Mouse (Mus musculus) limb, embryonic 13.5 days (tissue): ENCODE results near the gene Trim63. TPM values are rescaled to one million over a fixed set of nuclear protein-coding genes. Genes with fewer than 3 reads are reported as not detected.

Source experiments
- ATAC-seq: fragments of 200-750 bp; cut with Nextera tagmentation; 2 replicates; pipeline ENCODE4 v1.8.0; 2017; ENCODE audit warnings: low read depth, moderate number of reproducible peaks, moderate TSS enrichment; ENCODE audit not compliant: low FRiP score
- H3K27ac ChIP-seq: fragments of 300-500 bp; sonication (generic); 2 replicates; pipeline ENCODE4 v1.5.1; 2015; ENCODE audit warnings: inconsistent platforms, mild to moderate bottlenecking, moderate library complexity
- H3K27me3 ChIP-seq: fragments of 300-500 bp; sonication (generic); 2 replicates; pipeline ENCODE4 v1.6.1; 2015; ENCODE audit warnings: mild to moderate bottlenecking, inconsistent platforms
- H3K36me3 ChIP-seq: fragments of 300-500 bp; sonication (generic); 2 replicates; pipeline ENCODE4 v1.6.1; 2015; ENCODE audit warnings: inconsistent platforms, mild to moderate bottlenecking, moderate library complexity
- H3K4me1 ChIP-seq: fragments of 300-500 bp; sonication (generic); 2 replicates; pipeline ENCODE4 v1.6.1; 2015; ENCODE audit warnings: inconsistent platforms
- H3K4me2 ChIP-seq: fragments of 300-500 bp; sonication (generic); replicated peaks from 2 replicates; pipeline ENCODE4 v1.6.1; 2015; ENCODE audit warnings: inconsistent platforms, mild to moderate bottlenecking, moderate library complexity
- H3K4me3 ChIP-seq: fragments of 300-500 bp; sonication (generic); 2 replicates; pipeline ENCODE4 v1.5.1; 2015; ENCODE audit warnings: moderate library complexity, mild to moderate bottlenecking, inconsistent platforms
- H3K9ac ChIP-seq: fragments of 300-500 bp; sonication (generic); 2 replicates; pipeline ENCODE4 v1.6.1; 2015; ENCODE audit warnings: mild to moderate bottlenecking, inconsistent platforms
- H3K9me3 ChIP-seq: fragments of 300-500 bp; sonication (generic); 2 replicates; pipeline ENCODE4 v1.6.1; 2016; ENCODE audit warnings: inconsistent platforms
- WGBS: fragments of 180-500 bp; shearing (Covaris S2); methylation state at CpG from one replicate; pipeline ENCODE4 v1.1.7; 2015; 5-methylcytosine and 5-hydroxymethylcytosine counted together
- polyA plus RNA-seq: library from polyadenylated mRNA; unstranded; fragments of >200 nt; fragmentation: Nextera tagmentation; extraction: Ambion mirVana; gene quantifications from 2 replicates; pipeline ENCODE4 v1.2.1, GENCODE M21; 2015

The Trim63 gene
- polyA plus RNA-seq, 1 experiment from 2014 or later = 5.3 TPM

DNA sequence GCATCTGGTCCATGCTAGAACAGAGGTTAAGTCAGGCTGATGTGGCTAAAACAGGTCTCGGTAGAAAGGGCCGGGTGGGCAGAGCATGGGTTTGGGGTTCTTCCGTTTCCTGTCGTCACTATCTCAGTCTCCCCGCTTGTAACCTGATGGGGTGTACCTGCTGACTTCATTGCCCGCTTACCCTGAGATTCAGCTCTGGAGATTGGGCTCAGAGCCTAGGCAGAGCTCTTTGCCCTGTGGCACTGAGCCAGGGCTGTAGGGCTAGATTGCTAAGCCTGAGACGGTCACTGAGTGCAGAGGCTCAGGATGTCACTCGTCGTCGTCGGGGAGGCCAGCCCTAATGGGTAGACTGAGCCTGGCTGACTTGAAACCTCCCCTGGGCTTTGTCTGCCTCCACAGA lies 33.2 kb downstream of the Trim63 start:
- H3K9ac ChIP-seq = no peak overlapping the region
- no peaks in the 10 kb centered on the region for H3K36me3 ChIP-seq
- no peak overlapping the region for H3K4me3 ChIP-seq
- WGBS = 71% methylated on average over 11 of the region's 11 CpGs
- H3K27me3 ChIP-seq = peaks cover 44% of the 10 kb centered on the region
- H3K4me1 ChIP-seq = peaks cover 22% of the 10 kb centered on the region
- ATAC-seq = no peak
- H3K27ac ChIP-seq = no peak overlapping the region
- no peak overlapping the region for H3K4me2 ChIP-seq
- no peaks in the 10 kb centered on the region for H3K9me3 ChIP-seq

DNA sequence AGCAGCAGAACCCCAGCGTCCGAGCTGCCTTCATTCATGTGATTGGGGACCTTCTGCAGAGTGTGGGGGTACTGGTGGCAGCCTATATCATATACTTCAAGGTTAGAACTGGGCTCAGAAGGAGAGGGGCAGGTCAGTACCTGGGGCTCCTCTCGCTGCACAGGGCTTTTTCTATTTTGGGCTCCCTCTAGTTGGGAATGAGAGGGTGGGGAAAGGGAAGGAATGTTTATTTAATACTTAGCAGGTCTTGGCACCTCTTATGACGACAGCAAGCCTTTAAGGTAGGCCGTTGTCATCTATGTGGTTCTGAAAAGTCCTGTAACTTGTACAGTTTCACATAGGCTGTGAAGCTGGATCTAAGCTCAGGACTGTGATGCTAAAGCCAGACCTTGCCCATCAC lies 33.6 kb downstream of the Trim63 start:
- H3K4me1 ChIP-seq = peaks cover 17% of the 10 kb centered on the region
- H3K9ac ChIP-seq = no peak overlapping the region
- no peaks in the 10 kb centered on the region for H3K36me3 ChIP-seq
- no peak overlapping the region for H3K27ac ChIP-seq
- peaks cover 39% of the 10 kb centered on the region for H3K27me3 ChIP-seq
- H3K4me3 ChIP-seq = no peak overlapping the region
- ATAC-seq = no peak
- WGBS = 81% methylated on average over 5 of the region's 5 CpGs
- H3K4me2 ChIP-seq = no peak overlapping the region
- H3K9me3 ChIP-seq = no peaks in the 10 kb centered on the region

DNA sequence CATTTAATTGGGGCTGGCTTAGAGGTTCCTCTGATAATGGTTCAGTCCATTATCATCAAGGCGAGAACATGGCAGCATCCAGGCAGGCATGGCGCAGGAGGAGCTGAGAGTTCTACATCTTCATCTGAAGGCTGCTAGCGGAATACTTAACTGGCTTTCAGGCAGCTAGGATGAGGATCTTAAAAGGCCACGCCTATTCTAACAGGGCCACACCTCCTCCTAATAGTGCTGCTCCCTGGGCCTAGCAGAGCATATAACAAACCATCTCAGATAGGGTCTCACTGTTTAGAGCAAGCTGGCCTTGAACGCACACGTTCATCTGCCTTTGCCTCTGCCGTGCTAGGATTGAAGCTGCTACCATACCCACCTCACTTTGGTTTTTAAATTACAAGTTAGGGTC lies 34.9 kb downstream of the Trim63 start:
- no peaks in the 10 kb centered on the region for H3K36me3 ChIP-seq
- no peaks in the 10 kb centered on the region for H3K9me3 ChIP-seq
- no peak for ATAC-seq
- H3K27ac ChIP-seq = no peak overlapping the region
- peaks cover 13% of the 10 kb centered on the region for H3K4me1 ChIP-seq
- no peak overlapping the region for H3K4me2 ChIP-seq
- H3K4me3 ChIP-seq = no peak overlapping the region
- H3K27me3 ChIP-seq = peaks cover 26% of the 10 kb centered on the region
- H3K9ac ChIP-seq = no peak overlapping the region
- WGBS = 88% methylated on average over 7 of the region's 7 CpGs

DNA sequence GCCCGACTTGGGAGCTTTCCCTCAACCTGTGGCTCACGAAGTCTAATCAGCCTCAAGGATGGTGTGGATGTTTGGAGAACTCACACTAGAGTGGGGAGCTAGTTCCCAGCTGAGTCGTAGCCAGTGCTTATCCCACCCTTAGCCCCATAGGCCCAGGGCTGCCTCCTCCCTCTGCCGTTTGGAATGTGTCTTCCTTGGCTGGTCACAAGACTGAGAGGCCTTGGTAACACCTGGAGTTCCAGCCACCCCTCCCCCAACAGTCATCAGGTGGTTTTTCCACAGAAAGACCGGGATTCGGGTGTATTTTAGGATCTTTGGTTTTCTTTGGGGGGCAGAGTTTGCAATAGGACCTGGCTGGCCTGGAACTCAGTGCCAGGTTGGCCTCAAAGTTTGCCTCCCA lies 35.7 kb downstream of the Trim63 start:
- Histone ChIP-seq H3K27ac (no peak overlapping the region), H3K9me3 (no peaks in the 10 kb centered on the region), H3K27me3 (peaks cover 18% of the 10 kb centered on the region), H3K4me2 (no peak overlapping the region), H3K36me3 (no peaks in the 10 kb centered on the region), H3K9ac (no peak overlapping the region), H3K4me1 (peaks cover 14% of the 10 kb centered on the region), H3K4me3 (no peak overlapping the region)
- no peak for ATAC-seq
- 85% methylated on average over 6 of the region's 6 CpGs for WGBS

DNA sequence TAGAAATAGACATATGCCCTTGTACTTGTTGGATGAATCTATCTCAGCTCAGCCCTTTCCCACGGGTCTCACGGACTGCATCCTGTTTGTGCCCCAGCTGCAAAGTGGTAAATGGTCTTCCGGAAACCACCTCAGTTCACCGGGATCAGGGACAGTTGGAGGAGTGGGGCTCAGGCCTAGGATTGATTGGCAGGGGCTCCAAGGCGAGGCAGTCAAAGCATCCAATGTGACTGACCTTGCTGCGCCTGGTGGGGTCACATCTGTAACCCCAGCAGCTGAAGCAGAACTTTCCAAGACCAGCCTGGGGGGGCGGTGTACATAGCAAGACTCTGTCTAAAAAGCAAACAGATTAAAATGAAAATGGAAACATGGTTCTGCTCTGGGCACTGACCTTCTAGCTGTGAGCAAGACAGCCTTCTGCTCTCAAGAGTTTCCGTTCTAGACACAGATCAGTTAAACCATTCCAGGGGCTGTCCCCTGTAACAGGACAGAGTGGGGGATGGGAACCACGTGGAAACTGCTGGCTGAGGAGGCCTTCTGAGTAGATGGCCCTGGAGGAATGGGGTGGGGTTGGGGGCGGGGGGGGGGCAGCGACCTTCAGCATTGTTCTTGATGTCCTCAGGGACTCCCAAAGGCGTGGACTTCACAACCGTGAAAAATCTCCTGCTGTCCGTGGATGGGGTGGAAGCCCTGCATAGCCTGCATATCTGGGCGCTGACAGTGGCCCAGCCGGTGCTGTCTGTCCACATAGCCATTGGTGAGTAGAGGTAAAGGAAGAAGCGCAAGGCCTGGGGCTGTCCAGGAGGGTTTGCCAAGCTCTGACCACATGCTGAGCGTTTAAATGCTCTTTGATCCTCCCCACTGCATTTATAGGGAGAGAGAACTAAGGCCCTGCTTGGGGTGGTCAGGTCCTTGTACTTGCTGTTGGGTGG lies 36.7 kb downstream of the Trim63 start:
- no peaks in the 10 kb centered on the region for H3K9me3 ChIP-seq
- H3K4me2 ChIP-seq = no peak overlapping the region
- WGBS = 49% methylated on average over 18 of the region's 18 CpGs
- H3K27ac ChIP-seq = no peak overlapping the region
- ATAC-seq = no peak
- H3K36me3 ChIP-seq = no peaks in the 10 kb centered on the region
- peaks cover 9% of the 10 kb centered on the region for H3K27me3 ChIP-seq
- H3K4me1 ChIP-seq = peaks cover 24% of the 10 kb centered on the region
- no peak overlapping the region for H3K4me3 ChIP-seq
- H3K9ac ChIP-seq = no peak overlapping the region

DNA sequence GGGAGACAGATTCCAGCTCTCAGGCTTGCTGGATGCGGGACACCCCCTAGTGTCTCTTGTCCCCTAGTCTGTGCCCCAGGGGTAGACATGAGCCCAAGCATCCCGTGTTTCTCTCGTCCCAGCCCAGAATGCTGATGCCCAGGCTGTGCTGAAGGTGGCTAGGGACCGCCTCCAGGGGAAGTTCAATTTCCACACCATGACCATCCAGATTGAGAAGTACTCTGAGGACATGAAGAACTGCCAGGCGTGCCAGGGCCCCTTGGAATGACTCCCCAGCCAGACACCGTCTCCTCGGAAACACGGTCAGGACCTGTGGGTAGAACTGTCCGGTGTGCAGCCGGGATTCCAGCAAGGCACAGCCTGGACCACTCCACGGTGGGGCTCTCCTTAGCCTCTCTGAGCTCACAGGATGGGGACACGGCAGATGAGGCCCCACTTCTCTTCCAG lies 37.4 kb downstream of the Trim63 start:
- H3K27ac ChIP-seq = no peak overlapping the region
- no peaks in the 10 kb centered on the region for H3K36me3 ChIP-seq
- no peaks in the 10 kb centered on the region for H3K9me3 ChIP-seq
- no peak for ATAC-seq
- no peak overlapping the region for H3K4me2 ChIP-seq
- no peak overlapping the region for H3K4me3 ChIP-seq
- WGBS = 72% methylated on average over 12 of the region's 12 CpGs
- H3K27me3 ChIP-seq = peaks cover 6% of the 10 kb centered on the region
- peaks cover 30% of the 10 kb centered on the region for H3K4me1 ChIP-seq
- H3K9ac ChIP-seq = no peak overlapping the region

DNA sequence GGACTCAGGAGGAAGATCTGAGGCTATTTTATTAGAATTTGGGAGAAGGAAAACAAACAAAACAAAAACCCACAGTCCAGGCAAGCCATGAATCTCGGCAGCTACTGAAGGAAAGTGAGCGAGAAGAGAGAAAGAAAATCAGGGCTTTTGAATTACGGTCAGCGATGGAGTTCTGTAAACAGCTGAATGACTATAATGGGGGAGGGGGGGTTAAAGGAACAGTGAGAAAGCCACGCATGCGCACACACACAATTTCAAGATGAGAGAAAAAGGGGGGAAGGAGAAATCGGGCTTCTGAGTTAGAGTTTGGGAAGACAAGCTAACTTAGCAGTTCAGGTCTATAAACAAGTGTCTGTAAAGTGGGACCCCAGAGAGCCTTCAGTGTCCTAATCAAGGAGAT lies 38.0 kb downstream of the Trim63 start:
- peaks cover 31% of the 10 kb centered on the region for H3K4me1 ChIP-seq
- no peak for ATAC-seq
- no peak overlapping the region for H3K27ac ChIP-seq
- no peaks in the 10 kb centered on the region for H3K36me3 ChIP-seq
- no peak overlapping the region for H3K4me3 ChIP-seq
- no peaks in the 10 kb centered on the region for H3K9me3 ChIP-seq
- peaks cover 10% of the 10 kb centered on the region for H3K27me3 ChIP-seq
- H3K9ac ChIP-seq = no peak overlapping the region
- 66% methylated on average over 7 of the region's 7 CpGs for WGBS
- no peak overlapping the region for H3K4me2 ChIP-seq

DNA sequence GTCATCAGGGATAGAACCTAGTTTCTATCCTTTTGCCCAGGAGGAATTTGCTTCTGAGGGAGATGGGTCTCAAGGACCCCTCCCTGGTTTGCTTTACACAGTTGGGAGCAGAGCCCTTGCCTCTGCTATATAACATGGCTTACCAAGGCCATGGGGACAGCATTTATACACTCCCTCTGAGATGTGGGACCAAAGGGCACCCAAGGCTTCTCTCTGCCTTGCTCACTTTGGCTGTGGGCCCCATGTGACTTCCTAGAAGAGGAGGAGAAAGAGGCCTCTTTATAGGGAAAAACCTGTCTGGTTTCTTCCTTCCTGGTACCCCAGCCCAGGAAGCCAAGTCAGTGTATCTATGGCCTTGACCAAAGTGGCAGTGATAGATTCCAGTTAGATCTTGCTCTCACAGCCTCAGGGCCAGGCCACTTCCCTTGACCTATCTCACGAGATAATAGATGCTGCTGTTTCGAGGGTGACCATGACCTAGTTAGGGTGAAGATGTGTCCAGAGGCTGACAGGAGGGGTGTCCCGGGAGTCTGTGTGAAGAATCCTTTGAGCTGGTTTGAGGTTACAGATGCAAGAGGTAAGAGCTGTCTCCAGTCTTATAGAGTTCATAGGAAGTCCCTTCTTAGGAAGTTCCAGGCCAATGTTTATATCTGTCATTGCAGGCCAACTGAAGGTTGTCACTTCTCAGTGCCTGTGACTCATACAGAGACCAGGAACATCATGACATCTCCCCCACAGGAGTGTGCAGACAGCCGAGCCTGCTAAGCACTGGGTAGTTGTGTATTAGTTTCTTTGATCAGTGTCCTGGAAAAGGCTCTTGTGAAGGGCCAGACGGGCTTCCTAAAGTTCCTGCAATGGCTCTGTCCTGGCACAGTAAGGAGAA lies 38.8 kb downstream of the Trim63 start:
- Histone ChIP-seq H3K27me3 (peaks cover 13% of the 10 kb centered on the region), H3K4me2 (no peak overlapping the region), H3K9ac (no peak overlapping the region), H3K4me3 (no peak overlapping the region), H3K27ac (no peak overlapping the region), H3K36me3 (no peaks in the 10 kb centered on the region), H3K9me3 (no peaks in the 10 kb centered on the region), H3K4me1 (peaks cover 31% of the 10 kb centered on the region)
- no peak for ATAC-seq
- 71% methylated on average over 5 of the region's 5 CpGs for WGBS

DNA sequence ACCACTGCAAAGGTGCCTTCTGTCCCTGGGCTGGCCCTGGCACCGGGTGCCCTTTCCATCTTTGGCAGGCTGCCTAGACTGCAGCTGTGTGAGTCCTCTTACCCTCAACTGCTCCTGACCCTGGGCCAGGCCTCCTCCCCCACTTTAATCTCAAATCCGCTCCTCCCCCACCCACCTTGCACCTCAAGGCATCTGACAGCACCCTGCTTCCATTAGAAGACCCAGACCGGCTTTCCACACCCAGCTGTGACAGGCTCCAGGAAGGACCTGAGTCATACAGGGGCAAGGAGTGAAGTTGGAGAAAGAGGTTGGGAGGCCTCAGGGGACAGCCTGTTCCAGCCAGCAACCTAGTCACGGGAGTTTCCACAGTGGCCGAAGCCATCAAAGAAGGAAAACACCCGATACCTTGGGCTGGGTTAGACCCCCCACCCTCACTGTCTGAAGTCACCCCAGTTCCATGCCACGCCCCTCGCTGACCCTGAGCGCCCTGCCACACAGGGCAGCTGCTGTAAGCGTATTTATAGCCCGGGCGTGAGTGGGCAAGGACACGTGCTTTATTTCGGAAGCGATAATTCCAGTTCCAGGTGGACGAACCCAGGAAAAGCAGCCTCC lies 41.0 kb downstream of the Trim63 start:
- H3K27ac ChIP-seq = no peak overlapping the region
- no peaks in the 10 kb centered on the region for H3K9me3 ChIP-seq
- WGBS = 33% methylated on average over 16 of the region's 16 CpGs
- no peak overlapping the region for H3K4me2 ChIP-seq
- H3K27me3 ChIP-seq = peaks cover 16% of the 10 kb centered on the region
- H3K4me1 ChIP-seq = peaks cover 31% of the 10 kb centered on the region
- no peak overlapping the region for H3K9ac ChIP-seq
- no peaks in the 10 kb centered on the region for H3K36me3 ChIP-seq
- 0 out of 2 replicates have a peak, but pooled peaks have one; percentile 34 for ATAC-seq
- H3K4me3 ChIP-seq = no peak overlapping the region

DNA sequence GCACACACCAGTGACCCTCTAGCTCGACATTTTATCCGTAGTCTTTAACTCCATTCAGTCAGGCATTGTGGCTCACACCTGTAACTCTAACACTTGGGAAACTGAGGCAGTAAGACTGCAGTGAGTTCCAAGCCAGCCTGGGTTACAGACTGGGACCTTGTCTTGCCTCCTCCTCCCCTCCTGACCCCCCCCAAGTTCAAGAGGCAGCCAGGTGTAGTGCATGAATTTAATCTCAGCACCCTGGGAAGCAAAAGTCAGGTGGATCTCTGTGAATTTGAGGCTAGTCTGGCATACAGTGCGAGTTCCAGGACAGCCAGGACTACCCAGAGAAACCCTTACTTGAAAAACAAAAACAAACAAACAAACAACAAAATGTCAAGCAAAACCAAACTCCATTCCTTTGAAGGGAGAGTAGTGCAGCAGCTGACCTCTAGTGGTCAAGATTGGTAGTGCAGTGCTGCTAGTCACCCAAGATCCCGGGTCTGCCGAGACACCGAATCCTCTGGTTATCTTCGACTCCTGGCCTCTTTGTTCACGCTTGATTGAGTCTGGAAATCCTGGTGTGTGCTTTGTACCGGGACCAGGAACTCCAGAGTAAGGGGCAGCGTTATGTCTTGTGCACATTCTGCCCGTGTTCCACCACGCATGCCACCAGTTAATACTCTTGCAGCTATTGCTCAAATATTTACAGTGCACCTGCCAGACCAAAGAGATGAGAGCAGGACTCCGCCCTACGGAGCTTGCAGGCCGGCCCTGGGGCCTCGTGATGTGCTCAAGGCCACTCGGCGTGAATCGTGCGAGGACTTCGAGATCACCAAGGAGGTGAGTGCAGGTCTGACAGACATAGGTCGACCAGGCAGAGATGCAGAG lies 41.9 kb downstream of the Trim63 start:
- H3K4me3 ChIP-seq = no peak overlapping the region
- H3K4me1 ChIP-seq = peaks cover 33% of the 10 kb centered on the region
- no peak overlapping the region for H3K9ac ChIP-seq
- WGBS = 19% methylated on average over 22 of the region's 22 CpGs
- peaks cover 16% of the 10 kb centered on the region for H3K27me3 ChIP-seq
- peak overlapping the region; percentile 45 for H3K4me2 ChIP-seq
- H3K9me3 ChIP-seq = no peaks in the 10 kb centered on the region
- ATAC-seq = no peak
- no peaks in the 10 kb centered on the region for H3K36me3 ChIP-seq
- no peak overlapping the region for H3K27ac ChIP-seq

DNA sequence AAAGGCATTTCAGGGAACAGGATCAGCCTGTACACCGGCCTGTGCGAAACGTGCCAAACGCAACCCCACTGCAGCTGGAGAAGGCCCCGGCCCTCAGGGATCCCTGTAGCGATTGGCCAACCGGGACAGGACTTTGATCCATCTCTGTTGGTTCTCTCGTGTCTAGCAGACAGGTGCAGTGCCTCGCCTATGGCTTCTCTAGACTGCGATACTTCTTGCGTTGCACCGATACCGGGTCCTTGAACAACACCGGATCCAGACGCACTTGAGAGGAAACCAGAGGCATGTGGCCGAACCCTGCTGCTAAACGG lies 42.5 kb downstream of the Trim63 start:
- no peaks in the 10 kb centered on the region for H3K36me3 ChIP-seq
- H3K9me3 ChIP-seq = no peaks in the 10 kb centered on the region
- no peak overlapping the region for H3K9ac ChIP-seq
- 36% methylated on average over 17 of the region's 17 CpGs for WGBS
- peaks cover 16% of the 10 kb centered on the region for H3K27me3 ChIP-seq
- H3K27ac ChIP-seq = no peak overlapping the region
- no peak for ATAC-seq
- H3K4me1 ChIP-seq = peaks cover 32% of the 10 kb centered on the region
- no peak overlapping the region for H3K4me3 ChIP-seq
- H3K4me2 ChIP-seq = 0 out of 2 replicates have a peak overlapping the region, but pooled peaks have one; percentile 45
